Mouse (Mus musculus): Measurements from ENCODE around the gene Krtap6-2. TPM values are rescaled to one million over a fixed set of nuclear protein-coding genes. Genes with fewer than 3 reads are reported as not detected.

Krtap6-2 gene
- not detected for total RNA-seq (2021)

DNA sequence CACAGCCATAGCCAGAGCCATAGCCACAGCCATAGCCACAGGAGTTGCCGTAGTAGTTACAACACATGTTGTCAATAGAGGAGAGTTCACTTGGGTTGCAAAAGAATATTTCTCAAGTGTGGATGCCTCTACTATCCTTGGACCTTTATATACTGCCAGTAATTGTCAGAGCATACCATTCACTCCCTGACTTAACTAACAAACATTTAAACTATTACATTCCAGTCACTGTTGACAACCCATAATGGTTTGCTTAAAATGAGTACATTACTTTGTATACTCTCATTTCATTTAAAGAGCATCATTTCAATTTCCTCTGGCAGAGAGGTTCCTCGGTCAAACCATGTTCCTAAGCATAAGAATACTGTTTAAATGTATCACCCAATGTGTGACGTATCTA lies at the start of gene Krtap6-2:
Gene Krtap6-2 (minus strand): TSS at position 101 of the 400 bp plus-strand sequence.
- no peak for DNase-seq (ENCODE audit: extremely low spot score in 1 of 2, low spot score in 1 of 2)

DNA sequence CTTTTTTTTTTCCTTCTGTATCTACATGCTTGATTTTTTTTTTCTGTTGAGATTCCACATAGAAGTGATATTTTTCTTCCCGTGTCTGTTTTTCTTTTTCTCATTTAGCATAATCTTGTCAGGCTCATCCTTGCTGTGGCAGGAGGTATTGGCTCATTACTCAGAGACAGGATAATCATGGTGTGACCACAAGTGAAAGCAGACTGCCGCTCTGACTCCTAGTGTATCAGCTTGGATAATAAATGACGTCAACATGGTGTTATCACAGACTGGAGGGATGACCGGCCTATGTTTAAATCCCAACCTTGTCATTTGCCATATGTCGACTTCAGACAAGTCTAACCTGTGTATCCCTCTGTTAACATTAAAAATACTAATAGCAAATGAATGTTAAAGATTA lies 41.3 kb upstream of the Krtap6-2 start:
- no peak for DNase-seq (ENCODE audit: extremely low spot score in 1 of 2, low spot score in 1 of 2)

DNA sequence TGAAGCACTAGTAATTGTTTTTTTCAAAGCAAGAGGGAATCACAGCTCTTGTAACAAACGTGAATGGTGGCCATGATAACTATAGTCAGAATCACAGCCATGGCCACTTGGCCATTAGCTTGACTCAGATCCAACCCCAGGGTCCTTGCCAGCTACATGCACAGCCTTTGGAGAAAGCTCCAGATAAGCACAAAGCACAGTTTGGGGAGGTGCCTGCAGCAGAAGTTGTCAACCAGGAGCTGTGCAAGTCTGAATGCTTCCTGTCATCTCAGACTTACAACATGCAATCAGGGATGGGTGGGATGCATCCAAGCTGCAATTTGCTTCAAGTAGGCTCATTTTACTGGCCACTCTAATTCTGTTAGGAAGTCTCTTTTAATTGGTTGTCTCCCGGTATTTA lies 9.7 kb upstream of the Krtap6-2 start:
- DNase-seq (ENCODE audit: extremely low spot score in 1 of 2, low spot score in 1 of 2) = no peak

DNA sequence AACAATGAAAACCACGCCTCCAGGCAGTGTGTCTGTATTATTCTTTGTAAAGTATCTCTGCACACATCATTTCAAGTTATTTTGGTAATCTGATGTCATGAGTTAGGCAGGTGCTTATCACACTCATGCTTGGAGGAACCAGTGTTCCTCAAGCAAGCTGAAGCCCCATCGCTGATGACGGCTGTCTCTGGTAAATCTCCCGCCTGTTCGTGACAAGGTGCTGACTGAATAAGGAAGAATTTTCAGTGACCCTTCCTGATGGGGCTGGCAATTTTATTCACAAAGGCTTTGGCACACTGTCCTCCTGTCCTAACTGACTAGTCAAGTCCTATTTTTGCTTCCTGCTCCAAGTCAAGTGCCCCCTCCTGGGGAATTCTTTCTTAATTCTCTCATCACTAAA lies 5.4 kb upstream of the Krtap6-2 start:
- no peak for DNase-seq (ENCODE audit: extremely low spot score in 1 of 2, low spot score in 1 of 2)

DNA sequence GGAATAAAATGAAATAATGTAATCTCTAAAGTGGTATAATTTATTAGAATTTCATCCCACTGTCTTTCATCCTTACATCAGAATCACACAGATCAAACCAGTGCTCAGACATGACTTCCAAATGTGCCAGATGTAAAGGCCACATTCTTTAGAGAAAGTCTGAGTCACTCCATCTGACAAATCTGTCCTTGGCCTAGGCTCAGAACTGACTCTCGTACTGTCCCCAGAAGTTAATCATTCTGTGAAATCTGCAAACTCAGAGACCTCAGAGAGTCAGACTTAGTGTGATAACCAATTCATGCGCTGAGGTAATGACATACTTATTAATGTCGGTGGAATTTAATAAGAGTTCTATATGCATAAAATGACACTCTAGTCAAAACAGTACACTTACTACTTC lies 3.6 kb downstream of the Krtap6-2 start:
- DNase-seq (ENCODE audit: extremely low spot score in 1 of 2, low spot score in 1 of 2) = no peak

DNA sequence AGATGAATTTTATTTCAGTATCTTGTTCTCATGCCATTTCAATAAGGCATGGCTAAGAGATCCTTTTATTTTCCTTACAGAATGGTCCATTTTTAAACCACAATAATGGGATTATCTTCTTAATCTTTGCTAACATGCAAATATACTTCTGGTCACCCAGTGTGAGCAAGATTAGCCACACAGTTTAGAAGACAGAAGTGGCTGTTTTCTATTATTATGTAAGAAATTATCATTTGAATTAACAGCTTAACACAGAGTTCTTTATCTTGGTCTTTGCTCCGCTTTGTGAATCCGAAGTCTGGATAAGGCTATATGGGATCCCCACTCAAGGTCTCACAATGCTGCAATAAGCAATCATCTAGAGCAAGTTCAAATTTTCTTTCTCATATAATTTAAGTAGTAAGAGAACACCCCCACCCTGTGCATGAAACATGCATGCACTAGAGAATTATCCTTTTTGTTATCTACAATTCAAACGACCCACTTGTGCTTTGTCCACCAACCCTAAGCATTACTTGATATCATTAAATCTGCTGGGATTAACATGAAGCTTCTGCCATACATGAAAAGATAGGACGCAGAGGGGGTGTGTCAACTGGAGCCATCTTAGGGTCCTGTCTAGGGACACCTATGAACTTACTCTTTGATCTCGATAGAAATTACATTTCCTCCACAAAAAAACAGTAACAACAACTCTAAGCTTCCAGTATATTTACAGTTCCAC lies 9.4 kb downstream of the Krtap6-2 start:
- DNase-seq (ENCODE audit: extremely low spot score in 1 of 2, low spot score in 1 of 2) = no peak

DNA sequence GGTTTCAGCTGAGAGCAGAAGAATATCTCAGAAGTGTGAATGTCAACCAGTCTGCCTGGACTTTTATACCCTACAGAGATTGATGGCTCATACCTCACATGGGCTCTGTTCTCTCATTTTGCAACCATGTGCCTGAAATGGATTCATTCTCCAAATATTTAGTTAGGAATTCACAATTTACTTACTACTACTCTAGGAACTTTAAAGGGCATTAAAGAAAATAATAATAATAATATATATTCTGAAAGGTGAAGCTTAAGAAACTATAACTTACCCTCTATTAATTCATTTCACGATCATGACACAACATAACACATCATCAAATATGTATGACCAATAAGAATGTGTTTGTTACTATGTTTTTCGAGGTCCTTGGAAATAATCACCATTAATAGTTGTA lies 16.1 kb downstream of the Krtap6-2 start, which contains the start of gene Krtap21-1:
Gene Krtap21-1 (minus strand): TSS at position 101 of the 400 bp plus-strand sequence.
- no peak for DNase-seq (ENCODE audit: extremely low spot score in 1 of 2, low spot score in 1 of 2)

DNA sequence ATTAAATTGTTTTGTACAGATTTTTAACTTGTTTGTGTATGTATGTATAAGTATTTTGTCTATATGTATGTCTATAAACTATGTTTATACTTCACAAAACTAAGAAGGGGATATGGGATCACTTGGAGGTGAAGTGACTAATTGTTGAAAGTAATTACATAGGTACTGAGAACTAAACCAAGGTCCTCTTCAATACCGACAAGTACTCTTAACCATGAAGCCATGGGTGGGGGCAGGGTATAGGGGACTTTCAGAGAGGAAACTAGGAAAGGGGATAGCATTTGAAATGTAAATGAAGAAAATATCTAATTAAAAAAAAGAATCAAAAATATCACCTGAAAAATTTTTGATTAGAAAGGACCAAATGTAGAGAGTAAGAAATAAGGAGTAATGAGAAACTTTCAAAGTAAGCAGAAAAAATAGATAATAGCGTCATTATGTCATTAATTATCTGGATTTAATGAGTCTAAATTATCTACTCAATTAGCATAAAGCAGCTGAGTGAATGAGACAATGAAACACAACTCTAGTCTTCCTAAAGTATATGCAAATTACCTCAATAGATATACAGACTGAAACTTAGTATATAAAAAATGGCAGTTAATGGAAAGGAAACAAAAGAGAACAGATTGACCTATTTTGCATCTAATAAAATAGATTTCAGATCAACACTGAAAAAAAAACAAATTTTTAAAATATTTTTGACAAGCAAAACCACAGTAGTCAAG lies 47.0 kb downstream of the Krtap6-2 start:
- no peak for DNase-seq (ENCODE audit: extremely low spot score in 1 of 2, low spot score in 1 of 2)

Other genes with a start within 250 kb of the Krtap6-2 start
- gene 1110057P08Rik, start 245.4 kb downstream of the Krtap6-2 start, total RNA-seq (2021) = not detected
- not detected for gene Krtap20-2, start 214.2 kb downstream of the Krtap6-2 start, total RNA-seq (2021)
- not detected for gene Krtap21-1, start 16.2 kb downstream of the Krtap6-2 start, total RNA-seq (2021)
- not detected for gene Krtap8-1, start 67.8 kb upstream of the Krtap6-2 start, total RNA-seq (2021)
- gene Krtap7-1, start 88.2 kb upstream of the Krtap6-2 start, total RNA-seq (2021) = not detected
- gene Krtap11-1, start 151.1 kb upstream of the Krtap6-2 start, total RNA-seq (2021) = not detected

Measured in layer of hippocampus, postnatal 25 days (tissue).